Mouse (Mus musculus): Measurements from ENCODE around the gene Tpra1.
A peak's percentile ranks its signal among the peaks of the same experiment; 100 is the strongest.

- TF ChIP-seq POLR2A (IDR thresholded peaks at IDR 0.05; ENCODE audit: low read depth, low read length) (0 out of 2 replicates have a peak, but pooled peaks have one; percentile 6), CTCF (IDR thresholded peaks at IDR 0.05; ENCODE audit: extremely low read depth, insufficient read length, insufficient replicate concordance, low read depth, low read length) (no peak)
These were observed 3.0 kb upstream of the Tpra1 start for GRCm38 (mm10) chr6:88899086-88899485.
